Mouse (Mus musculus) ES-Bruce4 (cell line): ENCODE results near the gene Pde6h. TPM values are rescaled to one million over a fixed set of nuclear protein-coding genes. Genes with fewer than 3 reads are reported as not detected.
A peak's percentile ranks its signal among the peaks of the same experiment; 100 is the strongest.

Experiments used
- H3K27ac ChIP-seq: 2 replicates; pipeline ENCODE4 v1.5.1; 2012; ENCODE audit warnings: low read length, inconsistent platforms; ENCODE audit not compliant: insufficient read depth
- H3K27me3 ChIP-seq: 2 replicates; pipeline ENCODE4 v1.6.1; 2012; ENCODE audit warnings: mild to moderate bottlenecking, low read length, inconsistent platforms; ENCODE audit not compliant: control insufficient read depth, poor library complexity, insufficient read depth, severe bottlenecking
- H3K36me3 ChIP-seq: 2 replicates; pipeline ENCODE4 v1.6.1; 2012; ENCODE audit warnings: inconsistent platforms, mild to moderate bottlenecking, low read length, moderate library complexity; ENCODE audit not compliant: control insufficient read depth, poor library complexity, insufficient read depth, severe bottlenecking
- H3K4me1 ChIP-seq: one replicate; pipeline ENCODE4 v1.8.1; 2011; ENCODE audit warnings: low read length; ENCODE audit not compliant: control insufficient read depth, insufficient read depth
- H3K4me3 ChIP-seq: 2 replicates; pipeline ENCODE4 v1.5.1; 2011; ENCODE audit warnings: low read depth, mild to moderate bottlenecking, low read length
- H3K9ac ChIP-seq: 2 replicates; pipeline ENCODE4 v1.6.1; 2012; ENCODE audit warnings: low read depth, mild to moderate bottlenecking, inconsistent platforms; ENCODE audit not compliant: poor library complexity, severe bottlenecking
- H3K9me3 ChIP-seq: replicated peaks from 2 replicates; pipeline ENCODE4 v1.6.1; 2012; ENCODE audit warnings: mild to moderate bottlenecking, low read length, inconsistent platforms; ENCODE audit not compliant: control insufficient read depth, poor library complexity, insufficient read depth, severe bottlenecking
- CTCF ChIP-seq: IDR thresholded peaks from one replicate; pipeline ENCODE4 v1.8.1; 2011; ENCODE audit warnings: low read depth, low read length
- EP300 ChIP-seq: IDR thresholded peaks from 2 replicates; pipeline ENCODE4 v1.6.1; 2011; ENCODE audit warnings: low read depth, low read length; ENCODE audit not compliant: insufficient read depth
- POLR2A ChIP-seq: IDR thresholded peaks from one replicate; pipeline ENCODE4 v1.8.1; 2011; ENCODE audit warnings: low read length; ENCODE audit not compliant: insufficient read depth
- polyA plus RNA-seq: library from polyadenylated mRNA; stranded (reverse); fragments of >200 nt; gene quantifications from 2 replicates; pipeline ENCODE4 v1.2.4, GENCODE M21; 2011; ENCODE audit warnings: low read depth; ENCODE audit not compliant: missing spikeins, insufficient read depth, insufficient read length

The Pde6h gene
- polyA plus RNA-seq, 1 experiment: not detected

- no peaks in the 10 kb centered on the region for H3K36me3 ChIP-seq
- H3K9ac ChIP-seq: no peak overlapping the region
- H3K4me1 ChIP-seq: no peaks in the 10 kb centered on the region
- no peak overlapping the region for H3K27ac ChIP-seq
- H3K4me3 ChIP-seq: no peak overlapping the region
- H3K9me3 ChIP-seq: no peaks in the 10 kb centered on the region
- TF ChIP-seq EP300 (no peak), POLR2A (no peak), CTCF (no peak)
- H3K27me3 ChIP-seq: no peaks in the 10 kb centered on the region
Measured at GRCm38 (mm10) chr6:136922871-136923270, 761 bp upstream of the Pde6h start.

- H3K27ac ChIP-seq: no peak overlapping the region
- no peaks in the 10 kb centered on the region for H3K27me3 ChIP-seq
- H3K4me1 ChIP-seq: no peaks in the 10 kb centered on the region
- H3K9me3 ChIP-seq: no peaks in the 10 kb centered on the region
- no peaks in the 10 kb centered on the region for H3K36me3 ChIP-seq
- no peak overlapping the region for H3K9ac ChIP-seq
- no peak overlapping the region for H3K4me3 ChIP-seq
- TF ChIP-seq POLR2A (no peak), CTCF (no peak), EP300 (no peak)
Measured at GRCm38 (mm10) chr6:136925049-136925448, 1.4 kb downstream of the Pde6h start.

GRCm38 (mm10) chr6:136927626-136928025, 4.0 kb downstream of the Pde6h start:
- Histone ChIP-seq H3K36me3 (no peaks in the 10 kb centered on the region), H3K4me1 (no peaks in the 10 kb centered on the region), H3K4me3 (no peak overlapping the region), H3K27me3 (no peaks in the 10 kb centered on the region), H3K9ac (no peak overlapping the region), H3K9me3 (no peaks in the 10 kb centered on the region), H3K27ac (no peak overlapping the region)
- TF ChIP-seq POLR2A (no peak), CTCF (no peak), EP300 (no peak)

GRCm38 (mm10) chr6:136930677-136931076, 7.0 kb downstream of the Pde6h start:
- no peak for TF ChIP-seq CTCF
- TF ChIP-seq EP300: peak; percentile 81; the same call in 1 of the 2 replicates
- Histone ChIP-seq H3K36me3 (no peaks in the 10 kb centered on the region), H3K9ac (no peak overlapping the region), H3K27me3 (no peaks in the 10 kb centered on the region), H3K4me1 (no peaks in the 10 kb centered on the region), H3K9me3 (no peaks in the 10 kb centered on the region), H3K27ac (no peak overlapping the region), H3K4me3 (no peak overlapping the region)

GRCm38 (mm10) chr6:136931246-136931645, 7.6 kb downstream of the Pde6h start:
- Histone ChIP-seq H3K9me3 (no peaks in the 10 kb centered on the region), H3K27ac (no peak overlapping the region), H3K27me3 (no peaks in the 10 kb centered on the region), H3K4me1 (no peaks in the 10 kb centered on the region), H3K4me3 (no peak overlapping the region), H3K9ac (no peak overlapping the region), H3K36me3 (no peaks in the 10 kb centered on the region)
- TF ChIP-seq CTCF (no peak), POLR2A (no peak), EP300 (no peak)

GRCm38 (mm10) chr6:136934068-136934467, 10.4 kb downstream of the Pde6h start:
- no peaks in the 10 kb centered on the region for H3K36me3 ChIP-seq
- no peaks in the 10 kb centered on the region for H3K4me1 ChIP-seq
- H3K9me3 ChIP-seq: no peaks in the 10 kb centered on the region
- H3K27me3 ChIP-seq: no peaks in the 10 kb centered on the region
- no peak overlapping the region for H3K4me3 ChIP-seq
- H3K9ac ChIP-seq: no peak overlapping the region
- H3K27ac ChIP-seq: no peak overlapping the region
- no peak for TF ChIP-seq EP300
- no peak for TF ChIP-seq CTCF
- no peak for TF ChIP-seq POLR2A

GRCm38 (mm10) chr6:136935233-136935632, 11.6 kb downstream of the Pde6h start:
- H3K9me3 ChIP-seq: no peaks in the 10 kb centered on the region; the same call in 1 of the 2 replicates
- no peaks in the 10 kb centered on the region for H3K27me3 ChIP-seq
- H3K27ac ChIP-seq: no peak overlapping the region
- TF ChIP-seq POLR2A (no peak), CTCF (no peak), EP300 (no peak)
- H3K36me3 ChIP-seq: no peaks in the 10 kb centered on the region
- H3K9ac ChIP-seq: no peak overlapping the region
- H3K4me1 ChIP-seq: no peaks in the 10 kb centered on the region
- no peak overlapping the region for H3K4me3 ChIP-seq
